Mouse (Mus musculus) naive thymus-derived CD4-positive, alpha-beta T cell, adult 2 months (primary cell): Measurements from ENCODE around the gene Fam192a.
A peak's percentile ranks its signal among the peaks of the same experiment; 100 is the strongest.

Source experiments
- DNase-seq: peaks from one replicate; pipeline ENCODE4 v3.0.0-alpha.2; 2011; ENCODE audit warnings: low read depth

The Fam192a gene

GRCm38 (mm10) chr8:94532873-94533671 lies 68.7 kb downstream of the Fam192a start, which contains the start of gene Cpne2:
Cpne2 (plus strand) TSS chr8:94532990.
- peak; percentile 67 for DNase-seq

GRCm38 (mm10) chr8:94532525-94532872 lies 69.3 kb downstream of the Fam192a start:
- DNase-seq, result no peak

- no peak for DNase-seq
These were observed 69.8 kb downstream of the Fam192a start for GRCm38 (mm10) chr8:94532000-94532399.

- DNase-seq, result no peak
These were observed 71.2 kb downstream of the Fam192a start for GRCm38 (mm10) chr8:94530643-94531042.

GRCm38 (mm10) chr8:94529875-94530274 lies 71.9 kb downstream of the Fam192a start:
- no peak for DNase-seq

GRCm38 (mm10) chr8:94528245-94528644 lies 73.6 kb downstream of the Fam192a start:
- DNase-seq, result peak; percentile 43

GRCm38 (mm10) chr8:94527178-94527577 lies 74.6 kb downstream of the Fam192a start:
- DNase-seq, result no peak

- DNase-seq, result no peak
These were observed 77.2 kb downstream of the Fam192a start for GRCm38 (mm10) chr8:94524554-94524953.
